Mouse (Mus musculus) left cerebral cortex, postnatal 14 days (tissue): ENCODE data around the gene Cyp2g1. TPM values are rescaled to one million over a fixed set of nuclear protein-coding genes. Genes with fewer than 3 reads are reported as not detected.
"Not testable (repeated sequence)": the region's sequence is repeated elsewhere in the genome, so short reads cannot be mapped to it uniquely, and the experiment has no call there.

Experiments
- DNase-seq, 2 experiments: peaks; one replicate each; pipeline ENCODE4 v3.0.0; 2021 to 2022; ENCODE audit warnings: low spot score in 2 of 2, mixed read lengths in 1 of 2
- intact Hi-C: fragments of 180-260 bp; cut with DNase I; formaldehyde crosslinking; loops from one replicate; pipeline ENCODE4 v1.15.1; 2025
- long read RNA-seq, 2 experiments: library from polyadenylated mRNA; stranded (forward); transcript quantifications; one replicate each; pipeline ENCODE4 v2.0.0; 2021
- total RNA-seq, 2 experiments: library from RNA; stranded (reverse); gene quantifications; 2 replicates each; pipeline ENCODE4 v1.2.3; 2021

The Cyp2g1 gene
- not detected for total RNA-seq
- long read RNA-seq, experiment 1, result 0 reads
- long read RNA-seq, experiment 2, result 0 reads

GRCm38 (mm10) chr7:26808592-26808991 is at the start of gene Cyp2g1:
TSS of gene Cyp2g1 (plus strand) at chr7:26808892.
- DNase-seq, result no peak
- intact Hi-C loops, result no loop called here

- intact Hi-C loops, result no loop called here
- DNase-seq, result no peak
Measured at GRCm38 (mm10) chr7:26767084-26767483, 41.6 kb upstream of the Cyp2g1 start.

- intact Hi-C loops, result no loop called here
Measured at GRCm38 (mm10) chr7:26769881-26770470, 38.7 kb upstream of the Cyp2g1 start.

DNA sequence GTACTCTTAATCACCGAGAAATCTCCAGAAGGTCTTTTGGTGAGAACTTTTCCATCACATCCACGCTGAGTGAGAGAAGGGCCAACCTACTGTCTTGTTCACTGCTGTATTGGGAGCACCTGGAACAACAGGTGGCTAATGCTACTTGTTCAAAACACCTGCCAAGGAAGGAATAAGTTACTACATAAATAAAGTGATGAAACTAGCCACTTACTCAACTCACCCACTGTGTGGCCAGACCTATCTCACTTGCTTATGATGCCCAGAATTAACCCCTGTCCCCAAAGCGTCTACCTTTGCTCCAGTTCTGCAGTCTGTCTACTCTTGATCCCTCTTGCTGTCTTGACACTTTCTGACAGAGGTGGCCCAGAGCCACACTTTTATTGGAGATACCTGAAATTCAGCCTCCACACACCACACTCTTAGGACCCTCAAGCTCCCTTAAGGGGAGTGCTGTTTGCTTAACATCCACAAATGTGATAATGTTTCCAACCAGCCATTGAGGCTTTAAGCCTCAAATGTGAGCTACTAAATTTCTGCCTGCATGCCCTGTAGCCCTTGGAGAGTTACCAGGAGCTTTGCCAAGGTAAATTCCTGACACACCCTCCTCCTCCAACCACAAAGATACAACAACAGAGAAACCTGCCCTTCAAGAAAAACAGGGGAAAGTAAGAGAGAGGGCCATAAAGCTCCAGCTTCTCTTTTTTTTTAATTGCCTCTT is 35.7 kb upstream of the Cyp2g1 start:
- intact Hi-C loops, result no loop called here
- no peak for DNase-seq

More at GRCm38 (mm10) chr7:26769881-26770470, 38.7 kb upstream of the Cyp2g1 start:
- DNase-seq, result no peak

DNA sequence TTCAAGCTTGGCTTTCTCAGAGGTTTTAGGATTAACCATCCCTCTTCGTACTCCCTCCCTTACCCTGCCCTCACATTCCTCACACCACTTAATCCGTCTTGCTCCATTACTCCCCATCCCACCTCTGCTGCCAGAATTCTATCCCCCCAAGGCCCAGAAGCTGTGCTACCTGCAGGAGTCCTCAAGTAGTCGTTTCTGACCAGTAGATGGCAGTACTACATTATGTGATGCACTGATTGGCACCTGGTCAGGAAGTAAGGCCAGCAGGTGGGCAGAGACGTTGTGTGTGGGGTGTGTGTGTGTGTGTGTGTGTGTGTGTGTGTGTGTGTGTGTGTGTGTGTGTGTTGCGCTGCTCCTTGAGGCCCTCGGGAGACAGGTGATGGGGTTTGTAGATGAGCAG is 32.8 kb upstream of the Cyp2g1 start:
- DNase-seq, result no peak
- intact Hi-C loops, result loop anchor here (5.0 kb wide), 1 partner anchor 351 kb away; no protein-coding TSS in a partner anchor

DNA sequence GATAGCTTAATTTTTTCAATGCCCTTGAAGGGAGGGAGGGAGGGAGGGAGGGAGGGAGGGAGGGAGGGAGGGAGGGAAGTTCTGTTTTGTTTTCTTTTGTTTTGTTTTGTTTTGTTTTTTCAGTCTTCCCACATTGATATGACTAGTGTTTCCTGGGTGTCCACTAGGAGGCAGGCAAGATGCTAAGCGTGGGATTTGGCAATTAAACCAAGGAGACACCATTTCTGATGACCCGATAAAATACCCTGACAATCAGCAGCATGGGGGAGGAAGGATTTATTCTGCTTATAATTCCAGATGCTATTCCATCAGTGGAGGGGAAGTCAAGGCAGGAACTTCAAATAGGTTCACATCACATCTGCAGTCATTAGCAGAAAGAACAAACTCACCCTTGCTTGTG is 30.9 kb upstream of the Cyp2g1 start:
- DNase-seq, result no peak
- intact Hi-C loops, result loop anchor here (5.0 kb wide), 1 partner anchor 349 kb away; no protein-coding TSS in a partner anchor

DNA sequence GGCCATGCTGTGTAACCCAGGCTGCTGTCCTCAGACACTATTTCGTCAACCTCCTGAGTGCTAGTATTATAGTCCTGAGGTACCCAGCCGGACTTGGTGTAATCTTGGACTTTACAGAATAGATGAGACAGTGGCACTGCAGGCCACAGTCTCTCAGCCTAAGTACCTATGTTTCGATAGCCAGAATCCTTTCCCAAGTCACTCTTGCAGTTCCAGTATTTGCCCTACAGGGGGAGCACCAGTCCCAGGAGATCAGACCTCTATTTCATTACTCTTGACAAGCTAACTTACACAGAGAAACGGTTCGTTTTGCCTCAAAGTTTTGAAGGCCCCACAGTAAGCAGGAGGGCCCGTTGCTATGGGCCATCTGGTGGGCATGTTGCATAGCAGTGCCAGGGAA is 30.2 kb upstream of the Cyp2g1 start:
- peak; percentile 32 to 52 for DNase-seq
- intact Hi-C loops, result loop anchor here (5.0 kb wide), 1 partner anchor 349 kb away; no protein-coding TSS in a partner anchor

DNA sequence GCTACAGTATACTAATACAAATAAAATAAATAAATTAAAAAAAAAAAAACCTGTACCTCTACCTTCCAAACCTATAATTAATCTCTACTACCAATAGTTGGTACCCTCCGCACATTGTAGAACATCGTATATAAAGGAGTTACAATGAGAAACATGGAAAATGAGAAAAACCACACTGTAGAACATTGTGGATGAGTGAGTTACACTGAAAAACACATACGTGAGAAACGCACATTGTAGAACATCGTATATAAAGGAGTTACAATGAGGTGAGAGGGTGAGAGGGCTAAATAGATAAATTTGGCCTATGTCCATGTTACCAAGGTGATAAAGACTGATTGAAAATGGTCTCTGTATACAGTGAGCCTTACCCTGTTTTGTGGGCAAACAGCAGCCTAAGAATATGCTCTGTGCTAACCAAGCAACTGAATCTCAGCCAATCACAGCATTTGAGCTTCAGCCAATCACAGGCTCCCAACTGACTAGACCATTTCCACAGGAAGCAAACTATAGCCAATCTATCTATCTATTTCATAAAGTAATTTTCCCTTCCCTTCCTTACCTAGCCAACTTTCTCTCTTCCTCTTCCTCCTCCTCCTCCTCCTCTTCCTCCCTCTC is 28.8 kb upstream of the Cyp2g1 start:
- intact Hi-C loops, result loop anchor here (5.0 kb wide), 1 partner anchor 347 kb away; no protein-coding TSS in a partner anchor
- peak; percentile 6 to 42 for DNase-seq

DNA sequence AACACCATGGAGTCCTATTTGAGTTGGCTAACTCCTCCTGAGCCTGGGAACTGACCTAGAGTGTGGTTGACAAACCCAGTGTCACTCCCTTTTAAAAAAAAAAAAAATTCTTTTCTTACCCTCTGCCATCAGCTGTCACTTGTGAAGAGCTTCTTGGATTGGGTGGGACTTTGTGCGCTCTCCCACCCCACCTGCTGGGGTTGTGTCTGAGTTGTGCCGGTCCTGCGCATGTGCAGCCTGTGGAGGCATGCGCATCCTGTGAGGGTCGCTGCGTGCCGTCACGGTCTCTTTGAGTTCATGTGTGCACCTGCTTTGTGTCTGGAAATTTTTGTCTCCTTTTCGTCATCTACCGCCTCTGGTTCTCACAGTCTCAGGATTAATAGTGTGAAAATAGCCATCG is 28.2 kb upstream of the Cyp2g1 start:
- intact Hi-C loops, result no loop called here
- peak; percentile 23 to 45 for DNase-seq

GRCm38 (mm10) chr7:26780998-26781766 is 27.5 kb upstream of the Cyp2g1 start:
- DNase-seq, result no peak
- intact Hi-C loops, result no loop called here

GRCm38 (mm10) chr7:26781767-26782131 is 26.9 kb upstream of the Cyp2g1 start:
- no peak for DNase-seq
- intact Hi-C loops, result no loop called here

GRCm38 (mm10) chr7:26783163-26783562 is 25.5 kb upstream of the Cyp2g1 start:
- peak in 1 of 2 experiments; percentile 4 for DNase-seq
- intact Hi-C loops, result no loop called here

DNA sequence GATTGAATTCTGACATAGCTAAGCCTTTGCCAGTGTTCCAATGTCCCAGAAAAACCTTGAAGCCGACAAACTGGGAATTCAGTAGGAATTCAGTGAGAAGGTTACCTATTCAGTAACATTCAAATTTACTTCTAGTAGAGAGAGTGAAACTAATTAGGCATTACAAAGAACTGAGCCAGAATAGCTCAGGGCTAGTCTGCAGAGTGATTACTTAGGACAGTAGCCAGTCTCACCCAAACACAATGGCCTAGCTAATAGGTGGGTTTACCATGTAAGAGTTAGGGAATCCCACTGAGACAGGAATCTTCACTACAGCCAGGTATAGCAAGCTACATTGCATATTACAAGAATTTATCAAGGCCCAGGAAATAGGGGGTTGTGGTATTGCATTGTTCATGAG is 22.7 kb upstream of the Cyp2g1 start:
- intact Hi-C loops, DNase-seq: not testable (repeated sequence)

DNA sequence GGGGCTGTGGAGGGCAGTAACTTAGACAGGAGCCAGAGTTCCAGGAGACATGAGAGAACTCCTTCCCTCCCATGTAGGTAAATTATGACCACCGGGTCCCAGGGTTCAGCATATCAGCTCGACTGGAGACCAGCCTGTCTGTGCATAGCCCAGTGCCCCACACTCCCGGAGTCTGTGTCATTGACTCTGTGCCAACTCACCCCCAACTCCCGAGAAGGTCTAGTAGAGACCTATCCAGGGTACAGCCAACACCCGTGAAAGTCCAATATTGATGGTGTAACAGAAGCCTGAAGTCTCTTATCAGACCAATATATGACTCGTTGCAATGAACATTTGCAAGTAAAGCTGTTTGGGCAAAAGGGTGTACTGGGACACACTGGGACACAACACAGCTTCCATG is 18.7 kb upstream of the Cyp2g1 start:
- DNase-seq, result no peak
- intact Hi-C loops, result no loop called here

GRCm38 (mm10) chr7:26800104-26800503 is 8.6 kb upstream of the Cyp2g1 start:
- intact Hi-C loops, result no loop called here
- no peak for DNase-seq

GRCm38 (mm10) chr7:26800996-26801395 is 7.7 kb upstream of the Cyp2g1 start:
- intact Hi-C loops, result no loop called here
- no peak for DNase-seq

DNA sequence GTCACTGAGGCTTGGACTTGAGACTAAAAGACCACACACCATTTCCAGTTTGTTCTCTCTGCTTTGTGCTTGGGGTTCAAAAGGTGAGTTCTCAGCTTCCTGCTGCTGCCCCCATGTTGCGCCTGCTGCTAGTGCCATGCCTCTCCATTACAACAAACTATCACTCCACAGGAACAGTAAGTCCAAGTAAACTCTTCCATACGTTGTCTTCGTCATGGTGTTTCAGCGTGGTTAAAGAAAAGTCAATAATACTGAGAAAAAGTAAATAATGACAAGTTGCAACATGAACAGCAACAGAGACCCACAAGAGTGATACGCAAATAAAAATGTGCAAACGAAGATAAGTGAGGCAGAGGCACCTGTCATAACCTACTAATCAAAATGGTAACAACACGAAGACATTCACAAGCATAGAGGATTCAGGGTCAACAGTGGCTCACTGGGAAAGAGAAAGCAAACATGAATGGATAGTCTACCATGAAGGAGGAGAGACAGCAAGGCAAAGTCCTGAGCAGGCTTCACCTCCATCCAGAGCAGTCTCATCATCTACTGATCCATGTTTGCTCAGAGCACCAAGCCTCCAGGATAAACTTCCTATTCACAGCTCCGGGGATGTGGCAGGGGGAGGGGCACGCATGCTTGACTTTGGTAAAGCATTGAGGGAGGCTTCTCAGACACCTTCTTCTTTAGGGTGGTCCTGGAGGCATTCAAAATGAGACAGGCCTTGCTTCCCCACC is 23.0 kb downstream of the Cyp2g1 start:
- intact Hi-C loops, DNase-seq: not testable (repeated sequence)

- intact Hi-C loops, DNase-seq: not testable (repeated sequence)
Measured at GRCm38 (mm10) chr7:26832668-26833067, 24.0 kb downstream of the Cyp2g1 start.

DNA sequence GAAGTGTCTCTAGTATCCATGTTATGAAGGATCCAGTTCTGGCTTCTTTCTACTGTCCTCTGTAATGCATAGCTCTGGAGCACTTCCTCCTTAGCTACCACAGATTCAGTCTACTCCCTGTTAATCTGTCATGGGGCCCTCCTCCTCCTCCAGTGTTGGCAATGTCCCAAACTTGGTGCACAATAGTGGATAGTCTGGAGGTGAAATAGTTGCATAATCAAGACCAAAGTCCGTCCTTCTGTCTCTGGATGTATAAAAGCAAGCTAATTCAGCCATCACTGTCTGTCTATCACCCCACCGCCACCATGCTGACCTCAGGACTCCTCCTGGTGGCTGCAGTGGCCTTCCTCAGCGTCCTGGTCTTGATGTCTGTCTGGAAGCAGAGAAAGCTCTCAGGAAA is 26.4 kb downstream of the Cyp2g1 start, which contains the start of gene Cyp2a5:
Cyp2a5 (plus strand) TSS at position 247 of the 400 bp plus-strand sequence.
- intact Hi-C loops, DNase-seq: not testable (repeated sequence)
